Mouse (Mus musculus): Measurements from ENCODE around the gene Dgke.

DNA sequence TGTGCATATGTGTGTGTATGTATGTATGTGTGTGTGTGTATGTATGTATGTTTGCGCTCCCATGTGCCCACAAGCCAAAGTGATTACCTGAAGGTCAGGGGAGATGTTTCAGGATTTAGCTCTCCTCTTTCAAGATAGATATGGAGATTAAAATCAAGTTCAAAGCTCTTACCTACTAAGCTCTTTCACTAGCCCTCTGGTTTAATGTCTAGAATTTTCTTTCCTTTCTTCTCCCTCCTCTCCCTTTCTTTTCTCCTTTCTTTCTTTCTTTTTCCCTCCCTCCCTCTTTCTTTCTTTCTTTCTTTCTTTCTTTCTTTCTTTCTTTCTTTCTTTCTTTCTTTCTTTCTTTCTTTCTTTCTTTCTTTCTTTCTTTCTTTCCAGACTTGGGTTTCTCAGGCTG is at the start of gene Dgke:
- TF ChIP-seq CTCF (IDR thresholded peaks at IDR 0.05; ENCODE audit: low read depth) (no peak), EP300 (IDR thresholded peaks at IDR 0.05; ENCODE audit: low read depth) (no peak)
